Mouse (Mus musculus): ENCODE measurements at regions not wholly inside any gene's neighbourhood (a gene's known extent, or its start where the extent isn't known, plus 50 kb on each side); places are given as distances from the start of the nearest gene placed in this dataset.

DNA sequence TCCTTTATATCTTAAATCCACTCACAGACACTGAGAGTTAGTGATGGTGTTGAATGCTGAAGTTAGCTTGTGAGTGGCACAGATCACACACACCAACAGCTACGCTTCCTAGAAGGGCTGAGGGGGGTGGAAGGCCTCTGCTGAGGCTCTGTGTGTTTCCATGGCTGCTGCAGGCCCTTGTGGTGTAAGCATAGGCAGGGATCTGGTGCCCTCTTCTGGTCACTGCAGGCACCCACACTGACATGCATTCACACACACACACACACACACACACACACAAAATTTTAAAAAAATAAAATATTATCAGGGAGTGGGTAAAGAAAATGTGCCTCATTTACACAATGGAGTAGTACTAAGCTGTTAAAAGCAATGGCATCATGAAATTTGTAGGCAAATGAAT lies 105.5 kb upstream of the 1700021F07Rik start:
- DNase-seq (ENCODE audit: low read depth, low spot score) = no peak

- no peak for DNase-seq (ENCODE audit: low read depth, low spot score)
These were observed 103.4 kb upstream of the 1700021F07Rik start for GRCm38 (mm10) chr2:173418951-173419350.

- no peak for DNase-seq (ENCODE audit: low read depth, low spot score)
These were observed 102.4 kb upstream of the 1700021F07Rik start for GRCm38 (mm10) chr2:173419972-173420391.

DNA sequence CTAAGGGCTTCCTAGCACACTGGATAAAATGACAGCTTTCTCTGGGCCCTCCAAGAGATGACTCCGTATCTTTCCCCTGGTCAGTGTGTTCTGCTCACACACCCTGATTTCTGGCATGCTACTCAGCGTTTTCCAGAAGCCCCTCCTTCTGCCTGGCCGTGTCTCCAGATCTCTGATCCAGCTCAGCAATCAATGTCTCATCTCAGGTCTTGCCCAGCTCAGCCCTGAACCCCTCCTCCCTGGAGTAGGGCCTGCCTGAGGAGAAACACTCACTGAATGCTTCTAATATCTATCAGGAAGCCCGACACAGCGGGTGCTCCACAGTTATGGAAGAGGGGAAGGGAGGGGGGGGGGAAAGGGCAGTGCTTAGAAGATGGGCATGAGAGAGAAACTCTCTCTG lies 101.9 kb upstream of the 1700021F07Rik start:
- peak; percentile 64 for DNase-seq (ENCODE audit: low read depth, low spot score)

DNA sequence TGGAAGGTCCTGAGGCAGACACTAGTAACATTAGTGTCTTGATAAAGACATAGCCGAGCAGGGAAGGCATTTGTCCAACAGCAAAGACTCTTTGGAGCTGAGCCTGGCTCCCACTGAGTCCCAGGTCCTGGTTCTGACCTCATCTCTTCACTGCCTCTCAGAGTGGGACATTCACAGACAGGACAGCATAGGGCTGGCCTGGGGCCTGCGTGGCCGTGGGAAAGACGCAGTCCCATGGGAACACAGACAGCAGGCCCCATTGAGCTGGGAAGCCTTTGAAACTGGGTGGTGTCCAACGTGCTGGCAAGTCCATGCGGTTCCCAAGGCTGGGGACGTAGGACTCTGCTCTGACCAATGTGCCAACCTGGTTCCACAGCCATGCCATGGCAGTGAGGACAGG lies 97.5 kb upstream of the 1700021F07Rik start:
- no peak for DNase-seq (ENCODE audit: low read depth, low spot score)

- DNase-seq (ENCODE audit: low read depth, low spot score) = no peak
These were observed 96.6 kb upstream of the 1700021F07Rik start for GRCm38 (mm10) chr2:173425754-173426153.

DNA sequence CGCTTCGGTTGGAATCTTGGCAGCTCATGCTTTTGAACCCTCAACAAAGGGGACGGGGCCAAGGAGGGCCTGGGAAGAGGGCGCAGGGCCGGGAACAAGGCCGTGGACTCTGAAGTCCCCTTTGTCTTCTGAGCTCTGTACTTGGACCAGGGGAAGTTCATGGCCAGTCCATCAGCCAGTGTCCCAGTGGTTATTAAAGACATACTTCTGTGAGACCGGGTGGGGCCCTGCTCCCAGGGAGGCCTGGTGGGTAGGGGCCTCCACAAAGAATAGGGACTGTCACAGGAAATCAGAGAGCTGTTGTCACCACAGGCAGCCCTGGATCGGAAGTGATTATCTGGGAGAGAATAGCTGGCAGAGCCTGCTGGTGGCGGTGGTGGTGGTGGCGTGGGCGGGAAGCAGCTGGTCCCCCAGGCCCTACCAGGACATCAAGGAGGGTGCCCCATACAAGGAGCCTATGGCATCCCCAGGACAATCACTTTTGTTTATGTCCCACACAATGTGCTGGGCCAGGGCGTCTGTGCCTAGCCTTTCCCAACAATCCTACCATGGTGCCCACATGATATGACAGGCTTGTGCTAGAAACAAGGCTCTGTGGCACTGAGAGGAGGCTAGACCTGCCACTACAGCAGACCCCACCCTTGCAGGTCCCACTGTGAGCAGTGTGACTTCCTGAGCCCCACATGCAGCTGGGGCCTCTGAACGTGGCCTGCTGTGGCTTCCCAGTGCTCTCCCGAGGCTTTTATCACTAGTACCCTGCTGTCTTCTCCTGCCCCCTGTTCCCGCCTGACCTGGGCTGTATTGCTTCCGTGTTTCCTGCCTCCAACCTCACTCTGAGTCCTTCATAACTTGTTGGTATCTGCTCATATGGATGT lies 96.0 kb upstream of the 1700021F07Rik start:
- DNase-seq (ENCODE audit: low read depth, low spot score) = no peak

DNA sequence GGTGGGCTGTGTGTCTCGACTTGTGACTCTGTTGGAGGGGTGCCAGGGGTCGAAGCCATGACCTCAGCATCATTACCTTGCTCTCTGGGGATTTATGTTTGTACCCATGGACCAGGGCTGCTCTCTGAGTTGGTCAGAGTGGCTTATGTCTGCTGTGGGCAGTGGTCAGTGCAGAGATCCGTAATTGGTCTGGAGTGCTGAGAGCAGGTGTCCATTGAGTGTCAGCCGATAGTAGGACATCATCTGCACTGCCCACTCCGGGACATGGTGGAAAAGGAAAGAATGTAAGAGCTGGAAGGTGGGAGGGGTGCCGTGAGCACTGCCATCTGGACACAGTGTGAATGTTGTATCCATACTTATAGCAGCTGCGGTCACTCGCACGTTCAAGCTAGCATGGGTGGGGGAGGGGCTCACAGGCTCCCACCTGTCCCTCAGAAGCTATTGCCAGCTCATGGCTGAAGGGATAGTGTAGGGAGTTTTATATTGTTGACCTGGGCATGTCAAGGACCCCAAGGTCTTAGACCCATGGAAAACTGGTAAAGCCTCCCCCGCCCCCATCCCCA lies 94.4 kb upstream of the 1700021F07Rik start:
- no peak for DNase-seq (ENCODE audit: low read depth, low spot score)

GRCm38 (mm10) chr2:173431841-173432240 lies 90.5 kb upstream of the 1700021F07Rik start:
- DNase-seq (ENCODE audit: low read depth, low spot score) = no peak

DNA sequence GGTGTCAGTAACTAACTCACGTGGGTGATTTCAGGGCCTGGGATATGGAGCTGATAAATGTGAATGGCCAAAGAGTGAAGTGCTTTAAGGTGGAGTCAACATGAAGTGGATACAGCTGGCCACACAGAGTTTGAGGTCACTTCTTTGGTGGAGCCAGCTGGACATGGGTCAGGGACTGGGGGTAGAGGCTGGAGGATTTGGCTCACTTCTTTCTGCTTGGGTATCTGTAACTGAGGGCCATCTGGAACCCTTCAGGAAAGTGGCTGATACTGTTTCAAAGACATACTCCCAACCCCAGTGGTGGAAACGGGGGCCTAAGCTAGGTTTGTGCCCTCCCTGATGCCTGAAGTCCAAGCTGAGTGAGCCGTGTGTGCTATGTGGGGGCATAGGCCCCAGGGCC lies 90.1 kb upstream of the 1700021F07Rik start:
- peak; percentile 60 for DNase-seq (ENCODE audit: low read depth, low spot score)

DNA sequence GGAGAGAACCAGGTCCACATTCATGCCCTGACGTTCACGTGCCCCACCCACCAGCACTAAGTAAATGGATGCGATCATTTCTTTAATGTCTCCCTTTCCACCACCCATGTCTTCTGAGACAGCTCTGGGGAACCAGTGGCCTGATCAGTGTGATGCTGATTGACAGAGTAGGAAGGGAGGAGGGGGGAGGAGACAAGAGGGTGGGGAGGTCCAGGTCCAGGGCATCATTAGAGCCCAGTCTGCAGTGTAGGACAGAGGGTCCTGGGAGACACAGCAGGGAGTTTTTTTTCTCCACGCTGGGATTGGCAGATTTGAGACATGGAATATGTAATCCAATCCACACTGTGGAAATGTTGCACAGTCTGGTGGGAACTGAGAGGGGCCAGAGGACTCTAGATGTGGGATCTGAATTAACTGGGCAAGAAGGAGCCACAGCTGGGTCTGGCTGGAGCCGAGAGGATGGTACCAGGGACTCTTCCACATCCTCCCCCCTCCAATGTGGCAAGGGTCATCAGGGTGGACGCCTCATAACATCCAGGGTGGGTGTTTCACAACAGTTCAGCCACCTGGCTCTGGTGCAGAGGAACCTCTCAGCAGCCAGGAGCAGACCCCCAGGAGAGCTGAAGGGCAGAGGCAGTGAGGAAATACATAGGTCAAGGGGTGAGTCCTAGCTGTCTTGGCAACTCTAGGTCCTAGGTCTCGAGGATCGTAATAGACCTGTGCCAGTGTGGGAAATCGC lies 89.3 kb upstream of the 1700021F07Rik start:
- DNase-seq (ENCODE audit: low read depth, low spot score) = no peak

DNA sequence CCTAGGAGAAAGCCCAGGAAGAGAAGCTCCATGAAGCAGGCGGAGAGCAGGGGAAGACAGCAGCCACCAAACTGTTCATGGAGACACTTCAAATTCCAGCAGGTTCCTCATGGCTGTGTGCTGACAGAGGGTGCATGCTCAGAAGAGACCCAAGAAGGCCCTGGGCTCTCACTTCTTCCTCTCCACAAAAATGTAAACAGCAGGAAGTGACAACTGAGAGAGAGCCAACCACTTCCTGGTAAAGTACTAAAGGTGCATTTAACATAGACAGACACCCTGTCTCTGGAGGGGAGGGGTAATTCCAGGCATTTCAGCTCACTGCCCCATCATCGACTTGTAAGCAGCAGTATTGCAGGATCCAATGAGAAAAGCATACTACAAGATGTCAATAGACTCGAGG lies 85.8 kb upstream of the 1700021F07Rik start:
- DNase-seq (ENCODE audit: low read depth, low spot score) = no peak

DNA sequence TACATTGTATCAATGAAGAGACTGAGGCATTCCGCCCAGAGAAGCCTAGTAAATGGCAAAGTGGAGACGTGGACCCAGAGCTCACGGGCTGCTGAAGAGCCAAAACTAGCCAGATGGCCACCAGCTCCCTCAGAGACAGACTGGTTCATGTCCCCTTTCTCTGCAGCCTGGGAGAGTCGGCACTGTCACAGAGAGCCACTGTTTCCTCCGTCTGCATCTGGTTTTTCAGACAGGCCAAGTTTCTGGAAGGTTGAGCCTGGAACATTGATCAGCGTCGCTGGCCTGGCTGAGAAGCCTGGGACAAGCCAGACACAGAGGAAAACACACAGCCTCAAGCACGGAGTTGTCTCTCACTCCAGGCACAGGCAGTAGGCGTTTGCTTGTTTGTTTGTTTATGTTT lies 83.4 kb upstream of the 1700021F07Rik start:
- DNase-seq (ENCODE audit: low read depth, low spot score) = no peak

DNA sequence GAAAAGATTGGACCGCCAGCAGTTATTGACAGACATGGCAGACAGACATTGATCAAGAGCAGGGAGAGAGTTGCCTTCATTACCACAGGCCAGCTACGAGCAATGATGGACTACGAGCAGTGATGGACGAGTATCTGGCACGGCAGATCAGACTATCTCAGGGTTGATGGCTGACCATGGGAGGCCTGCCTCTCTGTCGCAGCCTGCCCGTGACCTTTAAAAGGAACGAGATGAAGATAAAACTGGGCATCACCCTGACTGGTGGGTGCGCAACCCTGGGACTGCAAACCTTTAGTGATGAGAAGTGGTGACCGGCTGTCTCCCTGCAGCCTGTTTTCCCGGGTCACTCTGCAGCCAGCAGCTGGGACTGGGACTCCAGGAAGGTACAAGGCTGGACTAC lies 80.3 kb upstream of the 1700021F07Rik start:
- no peak for DNase-seq (ENCODE audit: low read depth, low spot score)

DNA sequence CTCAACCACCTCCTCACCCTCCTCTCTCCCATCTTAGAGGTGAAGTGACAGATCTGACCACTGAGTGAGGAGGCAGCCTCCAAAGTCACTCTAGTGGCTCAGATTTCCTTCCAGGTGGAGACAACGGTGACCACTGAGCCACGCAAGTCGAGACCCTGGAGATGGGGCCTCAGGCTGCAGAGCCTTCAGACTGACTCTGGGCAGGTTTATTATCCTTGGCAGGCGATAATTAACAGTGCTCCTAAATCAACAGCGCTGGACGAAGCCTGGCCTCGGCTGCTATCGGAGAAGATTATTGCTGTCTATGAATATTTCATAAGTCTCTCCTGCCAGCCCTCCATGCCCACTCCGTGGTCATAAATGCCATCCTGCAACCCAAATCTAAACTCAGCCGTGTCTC lies 79.1 kb upstream of the 1700021F07Rik start:
- no peak for DNase-seq (ENCODE audit: low read depth, low spot score)

- DNase-seq (ENCODE audit: low read depth, low spot score) = no peak
These were observed 78.0 kb upstream of the 1700021F07Rik start for GRCm38 (mm10) chr2:173444386-173444785.

GRCm38 (mm10) chr2:173445039-173445438 lies 77.3 kb upstream of the 1700021F07Rik start:
- DNase-seq (ENCODE audit: low read depth, low spot score) = no peak

DNA sequence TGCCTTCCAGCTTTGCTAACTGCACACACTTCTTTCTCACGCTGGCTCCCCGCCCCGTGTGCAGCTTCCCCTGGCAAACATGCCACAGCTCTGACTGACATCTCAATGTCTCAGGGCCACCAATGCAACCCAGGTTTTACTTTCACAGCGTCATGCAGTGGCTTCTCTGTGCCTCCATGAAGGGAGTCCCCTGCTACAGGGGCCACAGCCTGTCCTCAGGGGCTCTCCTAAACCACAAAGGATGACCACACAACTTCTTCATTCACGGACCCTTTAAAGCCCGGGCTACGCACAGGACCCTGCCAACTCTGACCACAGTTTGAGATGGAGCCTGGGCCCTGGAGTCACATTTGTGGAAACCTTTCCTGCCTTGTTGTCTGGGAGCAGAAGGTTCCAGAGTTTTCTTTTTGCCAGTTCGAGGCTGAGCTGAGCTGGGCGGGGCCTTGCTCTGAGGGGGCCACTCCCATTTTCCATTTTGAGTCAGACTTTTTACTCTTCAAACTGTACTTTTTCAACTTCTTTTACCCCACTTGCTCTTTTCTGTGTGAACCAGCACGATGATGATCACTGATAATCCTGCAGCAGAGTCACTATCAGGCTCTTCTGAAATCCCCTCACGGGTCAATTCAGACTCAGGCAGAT lies 73.7 kb upstream of the 1700021F07Rik start:
- no peak for DNase-seq (ENCODE audit: low read depth, low spot score)

- DNase-seq (ENCODE audit: low read depth, low spot score) = no peak
These were observed 73.2 kb upstream of the 1700021F07Rik start for GRCm38 (mm10) chr2:173449198-173449597.

DNA sequence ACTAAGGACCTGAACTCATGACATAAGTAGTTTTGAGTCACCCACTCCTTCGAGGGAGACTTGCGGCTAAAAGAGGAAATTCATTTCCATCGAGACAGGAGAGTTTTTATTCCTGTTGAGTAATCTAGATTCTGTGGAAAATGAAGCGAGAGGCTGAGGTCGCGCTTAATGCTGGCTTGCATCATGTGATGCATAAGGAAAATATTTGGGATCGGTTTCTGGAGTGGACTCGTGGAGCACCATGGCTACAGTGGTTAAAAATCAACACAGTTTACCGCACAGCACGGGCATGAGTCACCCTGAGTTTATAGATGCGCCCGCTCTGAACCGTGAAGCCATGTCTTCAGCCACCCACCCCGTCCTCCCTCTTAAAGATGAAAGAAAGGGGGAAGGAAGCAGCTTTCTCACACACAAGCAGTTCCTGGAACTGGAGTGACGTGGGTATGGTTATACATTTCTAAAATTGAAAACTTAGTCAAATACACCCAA lies 70.3 kb upstream of the 1700021F07Rik start:
- no peak for DNase-seq (ENCODE audit: low read depth, low spot score)

DNA sequence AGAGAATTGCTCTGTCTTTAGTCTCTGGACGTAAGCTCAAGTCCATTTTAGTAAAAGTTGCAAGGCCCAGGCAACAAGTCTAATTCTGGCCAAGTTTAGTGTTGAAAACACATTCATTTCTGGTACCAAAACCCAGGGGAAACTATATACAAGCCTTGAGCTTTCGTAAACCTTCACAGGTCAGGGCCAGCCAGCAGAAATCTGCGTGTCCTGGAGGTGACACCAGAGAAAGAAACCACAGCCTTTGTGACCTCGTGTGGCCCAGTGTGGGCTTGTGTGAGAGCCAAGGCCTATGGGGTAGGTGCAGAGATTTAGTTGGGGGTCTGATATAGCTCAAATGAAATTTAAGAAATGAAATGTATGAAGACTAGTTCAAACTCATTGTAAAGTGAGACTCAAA lies 69.6 kb upstream of the 1700021F07Rik start:
- no peak for DNase-seq (ENCODE audit: low read depth, low spot score)

Data from skeletal muscle tissue, adult 2 months (tissue).